Mouse (Mus musculus) adrenal gland, adult 8-10 months (tissue): ENCODE data around the gene Enpp1. TPM values are rescaled to one million over a fixed set of nuclear protein-coding genes. Genes with fewer than 3 reads are reported as not detected.

ENCODE experiments used
- DNase-seq: peaks from one replicate; pipeline ENCODE4 v3.0.0; 2022
- total RNA-seq, 4 experiments: library from RNA; stranded (reverse); gene quantifications; 2 replicates each; pipeline ENCODE4 v1.2.4; 2022

The Enpp1 gene
- total RNA-seq, 4 experiments from 2014 or later = 2.8 to 4.7 (median 3.9) TPM

GRCm38 (mm10) chr10:24596003-24596868 is 115.7 kb downstream of the Enpp1 start:
- DNase-seq = peak; percentile 12

- DNase-seq = peak; percentile 62
Measured at GRCm38 (mm10) chr10:24595250-24596002, 116.5 kb downstream of the Enpp1 start, which contains the start of gene Ccn2. Gene Ccn2, plus strand, starts transcription at chr10:24595442.

GRCm38 (mm10) chr10:24593556-24593955 is 118.4 kb downstream of the Enpp1 start:
- no peak for DNase-seq

- no peak for DNase-seq
Measured at GRCm38 (mm10) chr10:24592969-24593368, 119.0 kb downstream of the Enpp1 start.

GRCm38 (mm10) chr10:24592318-24592717 is 119.6 kb downstream of the Enpp1 start:
- DNase-seq = no peak

- no peak for DNase-seq
Measured at GRCm38 (mm10) chr10:24591741-24592140, 120.2 kb downstream of the Enpp1 start.

GRCm38 (mm10) chr10:24591136-24591535 is 120.8 kb downstream of the Enpp1 start:
- DNase-seq = peak; percentile 57

GRCm38 (mm10) chr10:24590546-24590945 is 121.4 kb downstream of the Enpp1 start:
- DNase-seq = no peak

GRCm38 (mm10) chr10:24589238-24589637 is 122.7 kb downstream of the Enpp1 start:
- no peak for DNase-seq

- no peak for DNase-seq
Measured at GRCm38 (mm10) chr10:24588824-24589223, 123.1 kb downstream of the Enpp1 start.

Other genes starting within 250 kb of the Enpp1 start
- gene Ccn2, start 116.7 kb downstream of the Enpp1 start, total RNA-seq = 100 to 1,000 TPM in 1 of 4 experiments, 10 to 100 TPM in 3; 82.1 to 126 (median 92.0) TPM
- gene Enpp3, start 130.7 kb upstream of the Enpp1 start, total RNA-seq = 1 to 10 TPM; 2.3 to 3.2 (median 2.4) TPM
- gene Med23, start 157.8 kb upstream of the Enpp1 start, total RNA-seq = 10 to 100 TPM; 24.9 to 32.0 (median 30.1) TPM
- gene Arg1, start 215.3 kb upstream of the Enpp1 start, total RNA-seq = under 1 TPM in 2 of 4 experiments, not detected in 2; 0.44 to 0.59 TPM